Mouse (Mus musculus): ENCODE results near the gene Ugt1a7c. TPM values are rescaled to one million over a fixed set of nuclear protein-coding genes. Genes with fewer than 3 reads are reported as not detected.
"Not testable (repeated sequence)": the region's sequence is repeated elsewhere in the genome, so short reads cannot be mapped to it uniquely, and the experiment has no call there.

Gene Ugt1a7c
- polyA plus RNA-seq, 1 experiment from 2014 or later = 4.2 TPM

- not testable (repeated sequence) for H3K27me3 ChIP-seq; H3K9ac ChIP-seq; H3K4me2 ChIP-seq; H3K4me3 ChIP-seq; H3K9me3 ChIP-seq; ATAC-seq (ENCODE audit: insufficient number of reproducible peaks, low FRiP score, low TSS enrichment, low read depth); H3K36me3 ChIP-seq
- Histone ChIP-seq H3K27ac (peak overlapping the region; percentile 86), H3K4me1 (peaks cover 15% of the 10 kb centered on the region; the same call in 1 of the 2 replicates)
- 76% methylated on average over 3 of the region's 3 CpGs for WGBS
Observed at GRCm38 (mm10) chr1:88094270-88094676, 589 bp upstream of the Ugt1a7c start.

DNA sequence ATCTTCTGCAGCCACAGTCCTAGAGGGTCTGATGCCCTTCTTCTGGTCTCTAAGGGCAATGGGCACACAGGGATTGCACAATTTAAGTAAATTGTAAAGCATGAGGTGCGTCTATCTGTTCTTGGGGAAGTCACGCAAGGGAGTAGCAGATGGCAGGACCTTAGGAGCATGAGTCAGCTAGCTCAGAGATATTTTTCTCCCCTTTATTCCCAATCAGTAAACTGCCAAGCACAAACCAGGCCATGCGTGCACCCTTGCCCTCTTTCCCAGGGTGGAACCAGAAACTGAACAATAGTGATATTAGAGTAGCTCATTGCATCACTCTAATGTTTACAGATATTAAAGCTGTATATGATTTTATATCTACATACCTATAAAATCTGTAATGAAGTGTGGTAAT, 3.7 kb downstream of the Ugt1a7c start:
- not testable (repeated sequence) for H3K9me3 ChIP-seq; H3K9ac ChIP-seq; H3K4me3 ChIP-seq; H3K27ac ChIP-seq; H3K36me3 ChIP-seq; ATAC-seq (ENCODE audit: insufficient number of reproducible peaks, low FRiP score, low TSS enrichment, low read depth); H3K27me3 ChIP-seq; H3K4me2 ChIP-seq
- WGBS = 86% methylated on average over 3 of the region's 3 CpGs
- H3K4me1 ChIP-seq = peaks cover 15% of the 10 kb centered on the region; the same call in 1 of the 2 replicates

DNA sequence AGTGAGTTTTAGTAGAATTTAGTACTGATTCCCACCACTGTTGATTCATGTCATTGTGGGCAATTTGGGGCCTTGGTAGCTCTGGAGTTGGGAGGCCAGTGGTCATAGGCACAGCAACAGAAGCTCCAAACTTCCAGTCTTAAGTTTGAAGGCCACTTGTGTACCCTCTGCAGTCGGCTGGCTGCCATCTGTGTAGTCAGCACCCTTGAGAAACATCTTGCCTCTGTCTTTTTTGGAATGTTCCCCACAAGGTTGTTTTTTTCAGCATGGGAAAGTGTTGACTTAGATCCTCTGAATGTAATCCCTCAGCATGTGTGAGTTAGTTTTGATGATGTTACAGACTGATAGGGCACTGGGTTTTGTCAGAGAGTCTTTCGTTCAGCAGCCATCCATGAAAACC, 4.8 kb downstream of the Ugt1a7c start:
- not testable (repeated sequence) for H3K36me3 ChIP-seq; H3K27ac ChIP-seq; H3K4me2 ChIP-seq; H3K27me3 ChIP-seq; H3K4me3 ChIP-seq; ATAC-seq (ENCODE audit: insufficient number of reproducible peaks, low FRiP score, low TSS enrichment, low read depth); H3K9ac ChIP-seq; H3K9me3 ChIP-seq
- WGBS = 79% methylated on average over 2 of the region's 2 CpGs
- H3K4me1 ChIP-seq = peaks cover 11% of the 10 kb centered on the region; the same call in 1 of the 2 replicates

DNA sequence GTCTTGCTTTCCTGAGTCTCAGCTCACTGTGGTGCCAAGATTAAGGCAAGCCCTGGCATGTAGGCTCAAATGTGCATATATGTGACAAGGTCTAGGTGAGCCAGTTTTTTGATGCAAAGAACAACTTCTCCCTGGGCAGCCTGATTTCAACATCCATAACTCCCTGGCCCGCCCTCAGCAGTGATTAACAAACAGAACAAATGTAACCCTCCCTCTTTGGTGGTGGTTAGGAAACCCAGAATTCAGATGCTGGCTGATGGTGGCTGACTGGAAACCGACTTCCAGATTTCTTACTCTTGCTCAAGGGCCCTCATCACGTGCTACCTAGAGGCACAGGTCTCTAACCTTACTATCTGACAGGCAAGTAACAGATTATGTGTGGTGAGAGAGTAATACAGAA, 8.2 kb downstream of the Ugt1a7c start, which contains the start of gene Ugt1a6b:
Gene Ugt1a6b (plus strand): TSS at position 234 of the 400 bp plus-strand sequence.
- H3K36me3 ChIP-seq; H3K4me1 ChIP-seq; H3K27me3 ChIP-seq; H3K4me3 ChIP-seq; H3K9me3 ChIP-seq; H3K27ac ChIP-seq; H3K9ac ChIP-seq; ATAC-seq (ENCODE audit: insufficient number of reproducible peaks, low FRiP score, low TSS enrichment, low read depth); H3K4me2 ChIP-seq: not testable (repeated sequence)
- 57% methylated on average over 3 of the region's 3 CpGs for WGBS

DNA sequence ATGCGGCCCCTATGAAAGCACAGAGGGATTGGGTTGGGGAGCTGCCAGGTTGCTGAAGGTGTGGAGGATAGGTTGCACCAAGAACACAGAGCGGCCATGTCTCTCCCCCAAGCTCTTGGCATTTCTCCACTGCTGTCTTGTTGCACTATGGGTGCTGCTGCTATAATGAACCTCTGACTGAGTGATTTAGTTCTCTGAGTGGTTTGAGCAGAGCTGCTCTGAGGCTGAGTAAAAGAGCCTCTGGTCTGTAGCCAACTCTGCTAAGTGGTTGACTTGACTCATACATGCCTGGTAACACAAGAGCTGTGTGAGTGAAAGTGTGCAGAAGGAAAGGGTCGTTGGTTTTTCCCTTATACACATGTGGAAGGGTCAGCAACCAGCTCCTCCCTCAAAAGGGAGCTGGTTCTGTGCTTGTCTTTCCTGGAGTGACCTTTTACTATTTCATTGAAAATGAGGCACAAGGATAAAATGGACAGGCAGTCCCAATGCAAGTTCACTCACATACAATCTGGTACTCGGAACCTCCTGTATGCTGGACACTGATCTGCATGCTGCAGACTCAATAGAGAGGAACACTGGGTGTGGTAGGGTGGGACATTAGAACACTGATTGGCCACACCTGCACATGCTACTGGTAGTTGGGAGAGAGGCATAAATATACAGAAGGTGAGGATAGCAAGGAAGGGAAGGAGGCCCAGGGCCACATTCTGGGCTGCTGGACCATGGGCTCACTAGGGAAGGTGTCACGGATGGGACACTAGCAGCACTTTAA, 9.0 kb downstream of the Ugt1a7c start:
- H3K4me1 ChIP-seq; H3K27ac ChIP-seq; ATAC-seq (ENCODE audit: insufficient number of reproducible peaks, low FRiP score, low TSS enrichment, low read depth); H3K9ac ChIP-seq; H3K4me3 ChIP-seq; H3K36me3 ChIP-seq; H3K27me3 ChIP-seq; H3K4me2 ChIP-seq; H3K9me3 ChIP-seq: not testable (repeated sequence)
- WGBS = 69% methylated on average over 4 of the region's 5 CpGs

DNA sequence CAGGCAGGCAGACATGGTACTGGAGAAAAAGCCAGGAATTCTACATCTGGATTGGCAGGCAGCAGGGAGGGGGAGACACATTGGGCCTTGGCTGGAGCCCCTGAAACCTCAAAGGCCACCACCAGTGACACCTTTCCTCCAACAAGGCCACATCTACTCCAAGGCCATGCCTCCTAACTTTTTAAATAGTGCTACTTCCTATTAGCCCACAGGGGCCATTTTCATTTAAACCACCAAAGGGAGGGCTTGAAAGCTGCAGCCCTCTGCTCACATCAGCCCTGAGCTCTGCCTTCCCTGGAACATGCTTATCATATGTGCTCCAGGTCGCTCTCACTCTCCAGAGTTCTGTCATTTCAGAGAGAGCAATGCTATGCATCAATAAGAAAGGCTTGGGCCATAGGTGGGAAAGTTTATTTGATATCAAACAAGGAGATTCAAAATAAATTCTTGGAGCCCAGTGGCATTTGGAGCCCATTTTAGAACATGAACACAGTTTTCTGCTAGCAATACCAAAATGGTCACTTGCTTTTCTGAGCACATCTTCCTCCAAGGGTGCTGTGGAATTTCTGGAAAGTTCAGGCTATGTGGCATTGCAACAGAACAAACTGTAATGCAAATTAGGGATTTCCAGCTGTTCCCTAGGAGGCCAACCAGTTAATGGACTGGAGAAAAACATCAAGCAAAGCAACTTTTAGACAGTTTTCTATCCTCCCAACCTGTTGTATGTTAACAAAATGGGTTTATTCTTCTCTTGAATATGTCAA, 10.0 kb downstream of the Ugt1a7c start:
- ATAC-seq (ENCODE audit: insufficient number of reproducible peaks, low FRiP score, low TSS enrichment, low read depth) = no peak
- Histone ChIP-seq H3K27ac (no peak overlapping the region), H3K4me1 (no peaks in the 10 kb centered on the region), H3K9ac (no peak overlapping the region), H3K4me3 (no peak overlapping the region), H3K27me3 (no peaks in the 10 kb centered on the region), H3K4me2 (no peak overlapping the region), H3K36me3 (no peaks in the 10 kb centered on the region), H3K9me3 (no peaks in the 10 kb centered on the region)
- WGBS = 82% methylated on average over 1 of the region's 1 CpGs

GRCm38 (mm10) chr1:88105656-88106055, 10.8 kb downstream of the Ugt1a7c start:
- Histone ChIP-seq H3K9me3 (no peaks in the 10 kb centered on the region), H3K27me3 (no peaks in the 10 kb centered on the region), H3K4me3 (no peak overlapping the region), H3K27ac (no peak overlapping the region), H3K4me2 (no peak overlapping the region), H3K4me1 (no peaks in the 10 kb centered on the region), H3K9ac (no peak overlapping the region), H3K36me3 (no peaks in the 10 kb centered on the region)
- ATAC-seq (ENCODE audit: insufficient number of reproducible peaks, low FRiP score, low TSS enrichment, low read depth) = no peak
- 59% methylated on average over 2 of the region's 2 CpGs for WGBS

- not testable (repeated sequence) for H3K9ac ChIP-seq; H3K9me3 ChIP-seq; H3K27ac ChIP-seq; ATAC-seq (ENCODE audit: insufficient number of reproducible peaks, low FRiP score, low TSS enrichment, low read depth); H3K4me3 ChIP-seq; H3K4me2 ChIP-seq; H3K27me3 ChIP-seq; H3K4me1 ChIP-seq; H3K36me3 ChIP-seq
- WGBS = 85% methylated on average over 2 of the region's 2 CpGs
Observed at GRCm38 (mm10) chr1:88109027-88109557, 14.2 kb downstream of the Ugt1a7c start.

DNA sequence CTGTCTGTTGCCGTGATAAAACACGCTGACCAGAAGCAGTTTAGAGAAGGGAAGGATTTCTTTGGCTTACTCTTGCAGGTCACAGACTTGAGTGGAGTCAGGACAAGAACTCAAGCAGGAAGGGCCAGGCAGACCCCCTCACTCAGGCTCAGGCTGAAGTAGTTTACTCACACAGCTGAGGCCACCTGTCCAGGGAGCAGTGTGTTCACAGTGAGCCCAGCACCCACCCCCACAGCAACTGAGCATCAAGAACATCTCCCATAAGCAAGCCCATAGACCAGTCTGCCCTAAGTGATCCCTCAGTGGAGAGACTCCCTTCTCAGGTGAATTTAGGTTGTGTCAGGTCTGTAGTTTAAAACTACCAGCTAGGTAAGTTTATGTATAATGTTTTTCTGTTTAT, 14.7 kb downstream of the Ugt1a7c start:
- not testable (repeated sequence) for ATAC-seq (ENCODE audit: insufficient number of reproducible peaks, low FRiP score, low TSS enrichment, low read depth); H3K9me3 ChIP-seq; H3K27ac ChIP-seq; H3K27me3 ChIP-seq; H3K36me3 ChIP-seq; H3K4me3 ChIP-seq; H3K4me2 ChIP-seq; H3K4me1 ChIP-seq; H3K9ac ChIP-seq
- WGBS = 79% methylated on average over 2 of the region's 2 CpGs

DNA sequence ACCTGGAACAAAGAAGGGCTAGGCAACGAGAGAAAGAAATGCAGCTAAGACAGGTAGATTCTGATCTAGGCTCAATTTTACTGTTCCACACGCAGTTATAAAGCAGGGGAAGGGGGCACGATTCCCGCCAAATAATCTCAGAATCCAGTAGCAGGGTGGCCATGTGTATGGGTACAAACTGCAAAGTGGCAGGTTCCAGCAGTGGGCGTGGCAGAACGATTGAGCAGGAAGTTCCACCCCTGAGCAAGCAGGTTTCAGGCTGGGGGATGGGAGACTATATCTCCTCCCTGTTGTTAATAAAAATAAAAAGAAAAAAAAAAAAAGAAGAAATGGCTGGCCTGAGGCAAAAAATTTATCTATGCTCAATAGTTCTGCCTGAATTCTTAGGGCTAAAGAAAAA, 17.9 kb downstream of the Ugt1a7c start:
- ATAC-seq (ENCODE audit: insufficient number of reproducible peaks, low FRiP score, low TSS enrichment, low read depth); H3K36me3 ChIP-seq; H3K27me3 ChIP-seq; H3K4me1 ChIP-seq; H3K4me3 ChIP-seq; H3K4me2 ChIP-seq; H3K9me3 ChIP-seq; H3K9ac ChIP-seq; H3K27ac ChIP-seq: not testable (repeated sequence)
- WGBS = 93% methylated on average over 6 of the region's 6 CpGs

- not testable (repeated sequence) for H3K4me3 ChIP-seq; H3K4me2 ChIP-seq; H3K9me3 ChIP-seq; H3K4me1 ChIP-seq; H3K9ac ChIP-seq; H3K36me3 ChIP-seq; H3K27ac ChIP-seq; H3K27me3 ChIP-seq; ATAC-seq (ENCODE audit: insufficient number of reproducible peaks, low FRiP score, low TSS enrichment, low read depth)
- 6% methylated on average over 4 of the region's 4 CpGs for WGBS
Observed at GRCm38 (mm10) chr1:88120550-88120949, 25.7 kb downstream of the Ugt1a7c start.

DNA sequence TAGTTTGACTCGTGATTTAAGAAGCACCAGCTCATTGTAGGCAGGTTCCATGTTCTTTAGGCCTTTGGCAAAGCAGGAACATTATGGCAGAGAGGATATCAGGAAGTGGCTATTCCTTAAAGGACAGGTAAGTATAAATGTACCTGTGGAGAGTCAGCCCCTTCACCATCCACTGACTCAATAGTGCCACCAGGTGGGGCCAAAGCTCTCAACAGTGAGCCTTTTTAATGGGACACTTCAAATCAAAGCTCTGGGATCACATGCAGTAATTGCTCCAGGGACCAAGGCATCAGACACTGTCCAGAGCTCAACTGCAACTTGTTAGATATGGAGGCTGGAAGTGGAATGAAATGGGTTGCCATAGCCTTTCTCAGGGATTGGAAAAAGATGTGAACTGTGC, 26.7 kb downstream of the Ugt1a7c start:
- not testable (repeated sequence) for H3K9ac ChIP-seq; H3K4me2 ChIP-seq; H3K36me3 ChIP-seq; H3K4me1 ChIP-seq; H3K27ac ChIP-seq; ATAC-seq (ENCODE audit: insufficient number of reproducible peaks, low FRiP score, low TSS enrichment, low read depth); H3K9me3 ChIP-seq; H3K27me3 ChIP-seq; H3K4me3 ChIP-seq
- no CpG with 5 or more reads among the region's 1 CpGs for WGBS

Measured in limb, embryonic 15.5 days (tissue).